Mouse (Mus musculus) heart, embryonic 11.5 days (tissue): Measurements from ENCODE around the gene Ackr2. TPM values are rescaled to one million over a fixed set of nuclear protein-coding genes. Genes with fewer than 3 reads are reported as not detected.

Experiments
- ATAC-seq: fragments of 200-750 bp; cut with Nextera tagmentation; replicated peaks from 2 replicates; pipeline ENCODE4 v1.8.0; 2017; ENCODE audit warnings: moderate library complexity; ENCODE audit not compliant: insufficient number of reproducible peaks, low FRiP score, low TSS enrichment
- H3K27ac ChIP-seq: fragments of 300-500 bp; sonication (generic); 2 replicates; pipeline ENCODE4 v1.5.1; 2014; ENCODE audit warnings: mild to moderate bottlenecking, low read depth, low read length
- H3K27me3 ChIP-seq: fragments of 300-500 bp; sonication (generic); 2 replicates; pipeline ENCODE4 v1.6.1; 2014; ENCODE audit warnings: mild to moderate bottlenecking, low read length, mixed read lengths; ENCODE audit not compliant: control insufficient read depth, insufficient read depth
- H3K36me3 ChIP-seq: fragments of 300-500 bp; sonication (generic); 2 replicates; pipeline ENCODE4 v1.6.1; 2014; ENCODE audit warnings: mild to moderate bottlenecking, low read length, moderate library complexity, mixed read lengths; ENCODE audit not compliant: control insufficient read depth, insufficient read depth
- H3K4me1 ChIP-seq: fragments of 300-500 bp; sonication (generic); 2 replicates; pipeline ENCODE4 v1.6.1; 2014; ENCODE audit warnings: low read length; ENCODE audit not compliant: control insufficient read depth, insufficient read depth
- H3K4me2 ChIP-seq: fragments of 300-500 bp; sonication (generic); 2 replicates; pipeline ENCODE4 v1.6.1; 2014; ENCODE audit warnings: mild to moderate bottlenecking, moderate library complexity
- H3K4me3 ChIP-seq: fragments of 300-500 bp; sonication (generic); 2 replicates; pipeline ENCODE4 v1.5.1; 2014; ENCODE audit warnings: low read depth, low read length
- H3K9ac ChIP-seq: fragments of 300-500 bp; sonication (generic); 2 replicates; pipeline ENCODE4 v1.6.1; 2014; ENCODE audit warnings: mild to moderate bottlenecking, low read depth, low read length, moderate library complexity
- H3K9me3 ChIP-seq: fragments of 300-500 bp; sonication (generic); replicated peaks from 2 replicates; pipeline ENCODE4 v1.6.1; 2016; ENCODE audit warnings: low read length; ENCODE audit not compliant: control insufficient read depth
- WGBS: fragments of 180-500 bp; shearing (Covaris S2); extraction: QIAGEN DNeasy Blood & Tissue Kit; methylation state at CpG from one replicate; pipeline ENCODE4 v1.1.7; 2014; ENCODE audit not compliant: insufficient replicate concordance; 5-methylcytosine and 5-hydroxymethylcytosine counted together
- polyA plus RNA-seq: library from polyadenylated mRNA; unstranded; fragments of >200 nt; fragmentation: Nextera tagmentation; extraction: Ambion mirVana; gene quantifications from 2 replicates; pipeline ENCODE4 v1.2.1, GENCODE M21; 2014

Ackr2 gene
- polyA plus RNA-seq, 1 experiment from 2014 or later: not detected

DNA sequence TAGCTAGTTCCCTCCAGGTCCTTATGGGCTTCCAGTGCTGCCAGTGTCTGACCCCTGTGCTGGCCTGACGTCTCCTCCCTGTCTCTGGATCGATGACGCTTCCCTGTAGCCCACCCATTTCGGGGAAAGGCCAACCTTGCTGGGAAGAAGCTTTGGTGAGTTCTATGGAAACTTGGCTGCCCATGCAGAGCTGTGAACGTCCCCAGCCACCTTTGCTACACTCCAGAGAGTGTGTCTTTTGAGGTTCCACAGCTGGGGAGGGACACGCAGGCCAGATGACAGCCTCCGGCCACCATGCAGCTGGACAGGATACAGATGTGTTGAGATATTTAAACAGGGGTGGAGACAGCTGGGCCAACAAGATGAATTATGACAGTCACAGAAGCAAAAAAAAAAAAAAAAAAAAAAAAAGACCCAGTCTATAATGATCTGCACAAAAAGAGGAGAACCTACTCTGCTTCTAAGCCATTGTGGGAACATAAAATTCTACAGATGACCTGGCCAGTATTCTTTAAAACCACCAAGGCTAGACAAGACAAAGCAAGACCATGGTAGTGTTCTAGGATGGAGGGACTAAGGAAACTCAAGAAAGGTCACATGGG lies 2.7 kb upstream of the Ackr2 start:
- no peak for ATAC-seq
- H3K4me3 ChIP-seq: no peak overlapping the region
- no peak overlapping the region for H3K4me2 ChIP-seq
- no peak overlapping the region for H3K27ac ChIP-seq
- no peaks in the 10 kb centered on the region for H3K9me3 ChIP-seq
- H3K27me3 ChIP-seq: no peaks in the 10 kb centered on the region
- peaks cover 5% of the 10 kb centered on the region; the same call in 1 of the 2 replicates for H3K4me1 ChIP-seq
- 77% methylated on average over 7 of the region's 7 CpGs for WGBS
- no peak overlapping the region for H3K9ac ChIP-seq
- no peaks in the 10 kb centered on the region for H3K36me3 ChIP-seq

DNA sequence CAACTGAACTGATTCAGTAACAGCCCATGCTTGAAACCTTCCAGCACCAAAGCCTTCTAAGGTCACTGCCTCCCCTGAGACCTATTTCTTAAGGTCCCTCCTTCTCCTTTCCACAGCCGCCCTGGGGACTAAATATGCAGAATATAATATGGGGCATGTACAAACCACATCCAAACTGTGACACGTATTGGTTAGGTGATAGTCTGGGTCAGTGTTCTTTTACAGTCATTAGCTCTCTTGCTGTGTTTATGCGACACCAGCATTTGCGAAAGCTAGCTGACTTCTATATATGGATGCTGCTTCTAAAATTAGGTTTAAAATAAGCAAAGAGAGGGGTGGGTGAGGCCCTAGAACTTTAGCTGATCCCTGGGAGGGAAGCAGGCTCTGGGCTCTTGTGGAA lies 1.3 kb upstream of the Ackr2 start:
- WGBS: 58% methylated on average over 4 of the region's 4 CpGs
- no peaks in the 10 kb centered on the region for H3K9me3 ChIP-seq
- H3K27ac ChIP-seq: no peak overlapping the region
- peaks cover 4% of the 10 kb centered on the region; the same call in 1 of the 2 replicates for H3K4me1 ChIP-seq
- no peak overlapping the region for H3K9ac ChIP-seq
- no peaks in the 10 kb centered on the region for H3K27me3 ChIP-seq
- H3K4me3 ChIP-seq: no peak overlapping the region
- H3K4me2 ChIP-seq: no peak overlapping the region
- no peak for ATAC-seq
- H3K36me3 ChIP-seq: no peaks in the 10 kb centered on the region

DNA sequence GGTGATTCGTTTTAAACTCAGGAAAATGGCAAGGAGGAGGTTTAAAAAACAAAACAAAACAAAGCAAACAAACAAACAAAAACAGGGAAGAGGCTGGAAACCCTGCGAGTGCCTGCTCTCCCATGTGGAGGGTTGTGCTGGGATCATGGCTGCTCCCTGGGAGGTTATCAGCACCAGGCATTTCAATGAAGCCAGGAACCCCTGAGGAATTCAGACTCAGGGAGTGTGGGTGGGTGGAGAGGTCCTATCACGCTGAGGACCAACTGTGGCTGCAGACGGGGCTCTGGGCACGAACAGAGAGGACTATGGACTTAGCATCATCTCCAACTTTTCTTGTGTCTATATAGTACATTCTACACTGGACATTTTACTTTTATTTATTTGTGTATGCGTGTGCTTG lies 1.2 kb downstream of the Ackr2 start:
- Histone ChIP-seq H3K4me2 (no peak overlapping the region), H3K36me3 (no peaks in the 10 kb centered on the region), H3K9me3 (no peaks in the 10 kb centered on the region), H3K4me3 (no peak overlapping the region), H3K4me1 (peaks cover 4% of the 10 kb centered on the region; the same call in 1 of the 2 replicates), H3K9ac (no peak overlapping the region), H3K27me3 (no peaks in the 10 kb centered on the region), H3K27ac (no peak overlapping the region)
- WGBS: 25% methylated on average over 6 of the region's 6 CpGs
- ATAC-seq: no peak

DNA sequence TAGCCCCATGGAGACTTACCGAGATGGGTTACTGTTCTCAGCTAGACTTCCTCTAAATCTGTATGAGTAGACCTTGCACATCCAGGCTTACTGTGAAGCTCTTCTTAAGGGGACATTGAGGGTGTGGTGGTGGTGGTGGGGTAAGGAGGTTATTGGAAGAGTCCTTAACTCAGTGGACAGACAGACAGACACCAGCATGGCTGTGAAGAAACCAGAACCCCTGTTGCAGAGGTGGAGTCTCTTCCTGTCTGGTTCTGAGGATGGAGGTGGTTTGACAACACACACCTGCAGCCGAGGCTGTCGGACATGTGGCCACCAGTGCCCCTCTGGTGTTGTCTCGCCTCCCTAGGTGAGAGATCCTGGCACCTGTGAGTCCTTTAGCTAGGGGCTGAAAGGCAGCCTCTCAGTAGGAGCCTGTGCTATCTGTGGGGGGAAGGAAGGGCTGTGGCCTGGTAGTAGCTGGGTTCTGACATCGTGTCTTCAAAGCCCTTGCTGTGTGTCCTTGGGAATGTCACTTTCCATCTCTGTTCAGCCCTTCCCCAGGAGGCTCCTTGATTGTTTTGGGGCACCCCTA lies 2.2 kb downstream of the Ackr2 start:
- 72% methylated on average over 5 of the region's 5 CpGs for WGBS
- H3K4me2 ChIP-seq: no peak overlapping the region
- H3K4me3 ChIP-seq: no peak overlapping the region

DNA sequence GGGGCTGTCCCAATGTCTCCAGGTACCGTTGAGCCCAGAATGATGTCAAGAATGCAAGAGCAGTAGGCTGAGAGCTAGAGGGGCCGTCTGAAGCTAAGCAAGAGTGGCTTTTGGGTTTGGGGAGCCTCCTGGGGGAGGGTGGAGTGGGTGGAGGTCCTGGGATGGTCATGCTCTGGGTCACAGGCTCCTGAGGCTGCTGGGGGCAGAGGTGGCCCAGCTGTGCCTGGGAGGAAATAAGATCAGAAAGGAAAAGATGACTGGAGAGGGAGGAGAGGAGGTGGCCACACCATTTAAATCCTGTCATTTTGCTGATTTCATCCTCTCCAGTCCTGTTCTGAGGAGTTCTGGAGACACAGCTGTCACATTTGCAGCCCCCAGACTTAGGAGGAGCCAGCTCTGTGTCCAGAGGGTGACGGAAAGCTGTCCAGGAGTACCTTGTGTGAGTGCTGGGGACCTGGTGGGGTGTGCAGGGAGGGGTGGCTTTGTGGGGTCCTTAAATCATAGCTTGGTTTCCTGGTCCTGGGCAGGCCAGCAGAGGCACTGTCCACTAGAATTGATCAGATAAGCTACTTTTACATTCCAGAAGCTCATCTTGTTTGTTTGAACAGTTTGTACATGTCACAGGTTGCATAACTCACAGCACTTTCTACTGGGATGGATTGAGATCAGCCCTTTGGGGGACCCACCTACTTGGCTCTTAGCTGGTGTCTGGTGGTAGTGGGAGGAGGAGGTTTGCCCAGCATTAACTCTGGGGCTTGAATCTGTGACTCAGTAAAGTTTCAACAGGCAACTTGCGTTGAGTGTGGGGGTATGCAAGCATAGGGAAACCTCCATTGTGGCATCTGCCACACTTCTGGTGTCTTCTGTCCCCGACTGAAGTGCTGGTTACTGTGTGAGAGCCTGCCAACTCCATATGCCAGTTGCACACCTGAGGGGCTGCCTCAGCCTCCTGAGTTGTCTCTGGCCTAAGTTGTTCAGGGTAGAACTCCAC lies 3.9 kb downstream of the Ackr2 start:
- Histone ChIP-seq H3K4me3 (no peak overlapping the region), H3K4me2 (no peak overlapping the region), H3K9me3 (no peaks in the 10 kb centered on the region), H3K27ac (no peak overlapping the region), H3K9ac (no peak overlapping the region), H3K27me3 (no peaks in the 10 kb centered on the region), H3K36me3 (no peaks in the 10 kb centered on the region), H3K4me1 (peaks cover under 1% of the 10 kb centered on the region; the same call in 1 of the 2 replicates)
- no peak for ATAC-seq
- WGBS: 62% methylated on average over 5 of the region's 5 CpGs

More for the DNA sequence above, 2.2 kb downstream of the Ackr2 start:
- Histone ChIP-seq H3K27me3 (no peaks in the 10 kb centered on the region), H3K9me3 (no peaks in the 10 kb centered on the region), H3K27ac (no peak overlapping the region), H3K36me3 (no peaks in the 10 kb centered on the region), H3K4me1 (peaks cover 4% of the 10 kb centered on the region; the same call in 1 of the 2 replicates), H3K9ac (no peak overlapping the region)
- ATAC-seq: no peak

DNA sequence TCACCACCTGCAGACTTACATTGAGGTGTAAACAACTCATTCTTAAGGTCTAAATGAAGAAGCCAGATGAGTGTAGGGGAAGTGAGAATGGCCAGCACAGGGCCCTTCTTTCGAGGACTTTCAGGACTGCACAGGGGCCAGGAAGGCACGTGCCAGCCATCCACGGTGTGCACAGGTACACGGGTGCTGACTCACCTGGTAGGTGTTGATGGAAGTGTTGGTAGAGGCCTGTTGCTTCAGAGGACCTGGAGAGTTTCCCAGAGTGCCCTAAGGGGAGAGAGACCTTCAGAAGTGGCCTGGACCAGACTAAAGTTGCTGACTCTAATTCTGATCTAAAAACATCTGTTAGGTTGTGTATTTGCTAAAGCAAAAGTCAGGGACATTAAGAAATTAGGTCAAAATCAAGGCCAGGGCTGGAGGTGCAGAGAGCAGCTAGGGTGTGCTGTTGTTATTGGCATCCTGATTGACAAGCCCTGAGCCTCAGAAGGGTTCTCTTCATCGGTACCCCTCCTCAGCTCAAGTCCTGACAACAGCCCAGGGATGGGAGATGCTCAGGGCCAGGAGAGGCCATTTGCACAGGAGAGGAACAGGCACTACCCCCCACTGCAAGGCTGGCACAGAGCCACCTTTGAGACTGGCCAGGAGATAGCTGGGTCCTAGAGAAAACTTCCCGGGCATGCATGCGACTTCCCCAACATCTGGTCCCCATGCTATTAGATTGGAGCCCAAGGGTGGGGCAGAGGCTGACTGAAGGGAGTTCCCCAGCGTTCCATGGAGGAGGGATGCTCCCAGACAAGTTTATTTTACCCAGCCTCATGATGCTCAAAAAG lies 5.5 kb downstream of the Ackr2 start:
- no peaks in the 10 kb centered on the region for H3K9me3 ChIP-seq
- no peaks in the 10 kb centered on the region for H3K27me3 ChIP-seq
- H3K9ac ChIP-seq: no peak overlapping the region
- no peaks in the 10 kb centered on the region for H3K36me3 ChIP-seq
- no peak overlapping the region for H3K27ac ChIP-seq
- ATAC-seq: no peak
- WGBS: 72% methylated on average over 8 of the region's 8 CpGs
- H3K4me2 ChIP-seq: no peak overlapping the region
- H3K4me3 ChIP-seq: no peak overlapping the region
- no peaks in the 10 kb centered on the region for H3K4me1 ChIP-seq

DNA sequence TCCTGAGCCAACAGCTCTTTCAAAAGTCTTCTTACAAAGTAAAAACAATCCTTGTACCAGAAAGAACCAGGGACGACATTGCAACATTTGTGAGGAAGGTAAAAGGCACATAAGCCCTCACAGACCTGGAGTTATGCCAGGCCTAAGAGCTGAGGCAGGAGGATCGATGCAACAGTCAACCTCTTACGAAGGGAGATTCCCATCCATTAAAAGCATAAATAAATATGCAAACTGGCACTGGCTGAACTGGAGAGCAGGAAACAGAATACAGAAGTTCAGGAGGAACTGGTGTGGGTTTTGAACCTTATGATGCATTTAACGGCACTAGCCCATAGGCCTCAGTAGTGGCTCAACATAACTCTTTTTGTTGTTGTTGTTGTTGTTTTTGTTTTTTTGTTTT lies 6.2 kb downstream of the Ackr2 start:
- H3K4me3 ChIP-seq: no peak overlapping the region
- H3K9me3 ChIP-seq: no peaks in the 10 kb centered on the region
- no peak overlapping the region for H3K27ac ChIP-seq
- H3K36me3 ChIP-seq: no peaks in the 10 kb centered on the region
- no peak overlapping the region for H3K4me2 ChIP-seq
- H3K9ac ChIP-seq: no peak overlapping the region
- ATAC-seq: no peak
- 79% methylated on average over 4 of the region's 4 CpGs for WGBS
- H3K4me1 ChIP-seq: no peaks in the 10 kb centered on the region
- no peaks in the 10 kb centered on the region for H3K27me3 ChIP-seq

DNA sequence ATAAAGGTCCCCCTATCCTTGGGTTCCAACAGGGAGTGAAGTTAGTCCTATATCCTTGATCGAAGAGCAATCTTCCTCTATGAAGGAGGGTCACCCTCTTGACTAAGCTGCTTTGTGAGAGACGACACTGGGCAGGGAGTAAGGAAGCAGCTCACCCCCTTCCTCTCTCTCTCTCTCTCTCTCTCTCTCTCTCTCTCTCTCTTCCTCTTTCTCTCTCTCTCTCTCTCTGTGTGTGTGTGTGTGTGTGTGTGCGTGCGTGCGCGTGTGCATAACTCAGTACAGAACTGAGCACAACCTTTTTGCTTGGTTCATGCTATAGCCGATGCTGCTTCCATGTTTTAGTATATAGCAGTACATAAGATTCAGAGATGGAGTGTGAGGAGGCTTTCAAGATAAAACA lies 6.8 kb downstream of the Ackr2 start:
- no peaks in the 10 kb centered on the region for H3K4me1 ChIP-seq
- WGBS: 88% methylated on average over 7 of the region's 7 CpGs

More for the DNA sequence above, 6.8 kb downstream of the Ackr2 start:
- H3K27ac ChIP-seq: no peak overlapping the region
- no peaks in the 10 kb centered on the region for H3K27me3 ChIP-seq
- no peak overlapping the region for H3K9ac ChIP-seq
- no peaks in the 10 kb centered on the region for H3K9me3 ChIP-seq
- H3K4me2 ChIP-seq: no peak overlapping the region
- no peak for ATAC-seq
- H3K4me3 ChIP-seq: no peak overlapping the region
- no peaks in the 10 kb centered on the region for H3K36me3 ChIP-seq
